Mouse (Mus musculus): ENCODE results near the gene Otulin.

DNA sequence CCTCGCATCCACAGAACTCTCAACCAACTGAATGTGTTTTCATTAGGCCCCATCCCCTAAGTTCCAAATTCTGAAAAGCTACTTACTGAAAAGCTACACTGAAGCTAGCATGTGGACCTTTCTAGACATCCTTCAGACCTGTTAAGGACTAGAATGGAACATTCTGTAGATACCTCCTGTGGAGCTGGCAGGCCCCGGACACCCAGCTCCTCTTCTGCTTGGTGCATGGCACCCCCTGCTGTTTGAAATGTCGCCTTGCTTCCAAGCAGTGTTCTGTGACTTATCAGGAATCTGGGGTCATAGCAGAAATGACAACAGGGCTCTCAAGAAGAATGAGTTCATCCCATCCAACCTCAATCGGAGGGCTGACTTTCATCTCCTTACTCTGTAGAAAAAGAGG lies 47.5 kb downstream of the Otulin start:
- TF ChIP-seq CTCF (IDR thresholded peaks at IDR 0.05; ENCODE audit: low read depth) (peak; percentile 82), EP300 (IDR thresholded peaks at IDR 0.05; ENCODE audit: low read depth) (no peak)

Data from liver, embryonic 14.5 days (tissue).